Mouse (Mus musculus) spleen, adult 2 months (tissue): Measurements from ENCODE around the gene Ptger1. TPM values are rescaled to one million over a fixed set of nuclear protein-coding genes. Genes with fewer than 3 reads are reported as not detected.

ENCODE experiments used
- DNase-seq, 2 experiments: peaks; one replicate each; pipeline versions ENCODE4 v3.0.0 to v3.0.0-alpha.2; 2012 to 2021; ENCODE audit warnings: low spot score in 2 of 2, low read depth in 1 of 2
- H3K27ac ChIP-seq: fragments of 200-500 bp; 2 replicates; pipeline ENCODE4 v1.5.1; 2012; ENCODE audit warnings: low read length, inconsistent platforms; ENCODE audit not compliant: insufficient read depth
- H3K27me3 ChIP-seq: fragments of 200-500 bp; 2 replicates; pipeline ENCODE4 v1.6.1; 2012; ENCODE audit warnings: mild to moderate bottlenecking, moderate library complexity, low read length, inconsistent platforms; ENCODE audit not compliant: control insufficient read depth, insufficient read depth
- H3K36me3 ChIP-seq: fragments of 200-500 bp; 2 replicates; pipeline ENCODE4 v1.6.1; 2012; ENCODE audit warnings: mild to moderate bottlenecking, low read length, inconsistent platforms; ENCODE audit not compliant: control insufficient read depth, insufficient read depth
- H3K4me1 ChIP-seq: fragments of 200-500 bp; 2 replicates; pipeline ENCODE4 v1.6.1; 2011; ENCODE audit warnings: inconsistent platforms; ENCODE audit not compliant: control insufficient read depth, insufficient read depth, insufficient read length
- H3K4me3 ChIP-seq: fragments of 200-500 bp; 2 replicates; pipeline ENCODE4 v1.5.1; 2011; ENCODE audit warnings: mild to moderate bottlenecking, inconsistent platforms; ENCODE audit not compliant: insufficient read depth, insufficient read length; ENCODE audit errors: extremely low read depth
- CTCF ChIP-seq: fragments of 200-500 bp; IDR thresholded peaks from 2 replicates; pipeline ENCODE4 v1.5.1; 2011; ENCODE audit warnings: mild to moderate bottlenecking, inconsistent platforms; ENCODE audit not compliant: insufficient read depth, insufficient read length, insufficient replicate concordance; ENCODE audit errors: extremely low read depth
- POLR2A ChIP-seq: fragments of 200-500 bp; IDR thresholded peaks from 2 replicates; pipeline ENCODE4 v1.6.1; 2011; ENCODE audit warnings: low read depth, low read length, inconsistent platforms
- WGBS: fragments of 180-500 bp; shearing (Covaris S2); methylation state at CpG from one replicate; pipeline ENCODE4 v1.1.7; 2018; 5-methylcytosine and 5-hydroxymethylcytosine counted together
- polyA plus RNA-seq: library from polyadenylated mRNA; depleted of rRNA; stranded (reverse); fragments of >200 nt; gene quantifications from 2 replicates; pipeline ENCODE4 v1.2.3, GENCODE M21; 2012

Ptger1 gene
- polyA plus RNA-seq, 1 experiment = 2.3 TPM

- TF ChIP-seq POLR2A (no peak), CTCF (no peak)
These were observed 42.9 kb upstream of the Ptger1 start for GRCm38 (mm10) chr8:83623549-83623948.

DNA sequence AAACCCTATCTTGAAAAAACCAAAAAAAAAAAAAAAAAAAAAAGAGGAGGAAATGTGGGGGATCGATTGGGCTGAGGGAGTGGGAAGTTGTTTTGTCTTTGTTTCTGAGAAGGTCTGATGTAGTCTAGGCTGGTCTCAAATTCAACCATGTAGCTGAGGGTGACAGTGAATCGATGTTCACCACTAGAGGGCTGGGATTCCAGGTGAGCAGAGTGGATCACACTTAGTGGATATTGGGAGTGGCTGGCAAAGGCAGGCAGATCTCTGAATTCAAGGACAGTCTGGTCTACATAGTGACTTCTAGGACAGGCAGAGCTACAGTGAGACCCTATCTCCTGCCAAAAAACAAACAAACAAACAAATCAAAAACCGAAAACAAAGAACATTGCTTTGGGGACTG is 41.7 kb upstream of the Ptger1 start:
- TF ChIP-seq CTCF (no peak), POLR2A (no peak)
- H3K36me3 ChIP-seq = no peaks in the 10 kb centered on the region
- H3K4me3 ChIP-seq = no peak overlapping the region
- H3K27me3 ChIP-seq = no peaks in the 10 kb centered on the region
- WGBS = 37% methylated on average over 3 of the region's 3 CpGs
- no peak for DNase-seq
- no peak overlapping the region for H3K27ac ChIP-seq
- peaks cover 3% of the 10 kb centered on the region; the same call in 1 of the 2 replicates for H3K4me1 ChIP-seq

More at GRCm38 (mm10) chr8:83623549-83623948, 42.9 kb upstream of the Ptger1 start:
- Histone ChIP-seq H3K27ac (no peak overlapping the region), H3K4me1 (peaks cover 3% of the 10 kb centered on the region; the same call in 1 of the 2 replicates), H3K4me3 (no peak overlapping the region), H3K27me3 (no peaks in the 10 kb centered on the region), H3K36me3 (no peaks in the 10 kb centered on the region)
- DNase-seq = no peak
- WGBS = 82% methylated on average over 7 of the region's 7 CpGs

DNA sequence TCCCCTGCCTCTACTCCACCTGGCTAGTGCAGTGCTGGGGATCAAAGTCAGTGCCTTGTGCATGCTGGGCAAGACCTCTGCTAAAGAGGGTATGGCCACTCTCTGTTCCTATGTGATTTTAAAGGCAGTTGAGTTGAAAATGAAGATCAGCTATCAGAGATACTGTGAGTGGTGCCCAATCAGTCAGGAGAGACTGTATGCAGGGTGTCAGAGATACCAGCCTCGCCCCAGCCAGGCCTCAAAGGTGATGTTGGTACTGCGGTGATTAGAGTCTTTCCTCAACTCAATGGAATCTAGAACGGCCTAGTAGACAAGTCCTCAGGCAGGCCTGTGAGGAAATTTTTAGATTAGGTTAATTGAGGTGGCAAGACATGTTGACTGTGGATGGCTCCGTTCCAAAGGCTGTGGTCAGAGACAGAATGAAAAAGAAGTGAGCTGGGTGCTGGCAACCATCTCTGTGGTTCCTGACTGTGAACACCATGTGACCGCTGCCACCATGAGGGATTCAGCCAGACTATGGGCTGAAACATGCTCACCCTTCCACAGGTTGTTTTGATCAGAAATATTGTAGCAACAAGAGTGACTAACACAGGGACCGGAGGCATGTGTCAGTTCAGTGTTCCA is 40.7 kb upstream of the Ptger1 start:
- no peak overlapping the region for H3K27ac ChIP-seq
- H3K4me1 ChIP-seq = peaks cover 3% of the 10 kb centered on the region; the same call in 1 of the 2 replicates
- TF ChIP-seq CTCF (no peak), POLR2A (no peak)
- no peaks in the 10 kb centered on the region for H3K27me3 ChIP-seq
- H3K36me3 ChIP-seq = no peaks in the 10 kb centered on the region
- no peak for DNase-seq
- no peak overlapping the region for H3K4me3 ChIP-seq
- 75% methylated on average over 6 of the region's 6 CpGs for WGBS

- no peak overlapping the region for H3K4me3 ChIP-seq
- H3K27me3 ChIP-seq = 0 out of 2 replicates have a peak, but pooled peaks cover 1% of the 10 kb centered on the region
- H3K4me1 ChIP-seq = no peaks in the 10 kb centered on the region
- no peak overlapping the region for H3K27ac ChIP-seq
- WGBS = 89% methylated on average over 7 of the region's 7 CpGs
- no peak for DNase-seq
- no peaks in the 10 kb centered on the region for H3K36me3 ChIP-seq
- TF ChIP-seq CTCF (no peak), POLR2A (no peak)
These were observed 34.3 kb upstream of the Ptger1 start for GRCm38 (mm10) chr8:83632083-83632707.

GRCm38 (mm10) chr8:83638856-83639255 is 27.6 kb upstream of the Ptger1 start:
- TF ChIP-seq POLR2A = no peak
- no peak for TF ChIP-seq CTCF
- Histone ChIP-seq H3K4me1 (no peaks in the 10 kb centered on the region), H3K4me3 (no peak overlapping the region), H3K36me3 (no peaks in the 10 kb centered on the region), H3K27me3 (0 out of 2 replicates have a peak, but pooled peaks cover 1% of the 10 kb centered on the region), H3K27ac (no peak overlapping the region)
- no peak for DNase-seq
- 65% methylated on average over 4 of the region's 4 CpGs for WGBS

- H3K4me3 ChIP-seq = no peak overlapping the region
- H3K36me3 ChIP-seq = no peaks in the 10 kb centered on the region
- no peak for DNase-seq
- H3K27me3 ChIP-seq = 0 out of 2 replicates have a peak, but pooled peaks cover 1% of the 10 kb centered on the region
- 47% methylated on average over 5 of the region's 5 CpGs for WGBS
- no peaks in the 10 kb centered on the region for H3K4me1 ChIP-seq
- H3K27ac ChIP-seq = no peak overlapping the region
- TF ChIP-seq CTCF (no peak), POLR2A (no peak)
These were observed 26.8 kb upstream of the Ptger1 start for GRCm38 (mm10) chr8:83639649-83640048.

DNA sequence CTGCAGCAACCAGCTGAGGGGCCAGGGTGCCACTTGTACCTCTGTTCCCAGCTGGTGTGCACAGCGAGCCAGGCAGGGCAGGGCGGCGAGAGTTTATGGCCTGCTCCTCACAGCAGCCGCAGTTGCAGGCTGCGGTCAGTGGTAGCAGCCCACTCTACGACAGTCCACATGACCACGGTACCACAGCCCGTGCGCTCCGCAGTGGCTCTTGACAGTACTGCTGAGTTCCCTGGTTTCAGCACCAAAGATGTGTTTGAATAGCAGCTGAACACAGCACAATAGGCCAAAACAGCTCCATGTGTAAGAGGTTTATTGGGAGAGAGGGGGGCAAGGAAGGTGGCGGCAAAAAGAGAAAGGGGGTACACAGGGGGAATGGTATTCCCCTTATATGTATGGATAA is 19.0 kb upstream of the Ptger1 start:
- 98% methylated on average over 11 of the region's 11 CpGs for WGBS
- no peak for DNase-seq
- Histone ChIP-seq H3K4me3 (no peak overlapping the region), H3K27ac (no peak overlapping the region), H3K4me1 (no peaks in the 10 kb centered on the region), H3K36me3 (no peaks in the 10 kb centered on the region), H3K27me3 (no peaks in the 10 kb centered on the region)
- no peak for TF ChIP-seq POLR2A
- no peak for TF ChIP-seq CTCF
